Mouse (Mus musculus) midbrain, embryonic 14.5 days (tissue): ENCODE measurements around the gene Itgb3bp. TPM values are rescaled to one million over a fixed set of nuclear protein-coding genes. Genes with fewer than 3 reads are reported as not detected.

Experiments
- ATAC-seq: fragments of 200-750 bp; cut with Nextera tagmentation; 2 replicates; pipeline ENCODE4 v1.8.0; 2017; ENCODE audit warnings: moderate number of reproducible peaks, moderate library complexity; ENCODE audit not compliant: low FRiP score, low TSS enrichment
- DNase-seq: peaks from one replicate; pipeline ENCODE4 v3.0.0-alpha.2; 2015
- H3K27ac ChIP-seq: fragments of 300-500 bp; sonication (generic); replicated peaks from 2 replicates; pipeline ENCODE4 v1.5.1; 2014; ENCODE audit warnings: mild to moderate bottlenecking, low read depth, low read length, moderate library complexity
- H3K27me3 ChIP-seq: fragments of 300-500 bp; sonication (generic); 2 replicates; pipeline ENCODE4 v1.6.1; 2014; ENCODE audit warnings: low read length, control low read depth, mixed read lengths; ENCODE audit not compliant: control insufficient read depth, insufficient read depth
- H3K36me3 ChIP-seq: fragments of 300-500 bp; sonication (generic); 2 replicates; pipeline ENCODE4 v1.6.1; 2014; ENCODE audit warnings: low read length, control low read depth; ENCODE audit not compliant: control insufficient read depth, insufficient read depth
- H3K4me1 ChIP-seq: fragments of 300-500 bp; sonication (generic); 2 replicates; pipeline ENCODE4 v1.6.1; 2014; ENCODE audit warnings: mild to moderate bottlenecking, antibody characterized with exemption, low read length, control low read depth; ENCODE audit not compliant: control insufficient read depth, insufficient read depth
- H3K4me2 ChIP-seq: fragments of 300-500 bp; sonication (generic); 2 replicates; pipeline ENCODE4 v1.6.1; 2014; ENCODE audit warnings: mild to moderate bottlenecking, low read length, moderate library complexity
- H3K4me3 ChIP-seq: fragments of 300-500 bp; sonication (generic); replicated peaks from 2 replicates; pipeline ENCODE4 v1.5.1; 2014; ENCODE audit warnings: low read depth, low read length
- H3K9ac ChIP-seq: fragments of 300-500 bp; sonication (generic); replicated peaks from 2 replicates; pipeline ENCODE4 v1.6.1; 2014; ENCODE audit warnings: mild to moderate bottlenecking, low read length, moderate library complexity
- H3K9me3 ChIP-seq: fragments of 300-500 bp; sonication (generic); 2 replicates; pipeline ENCODE4 v1.6.1; 2016; ENCODE audit warnings: low read length, control low read depth, mixed read lengths; ENCODE audit not compliant: control insufficient read depth
- WGBS: fragments of 180-500 bp; shearing (Covaris S2); extraction: QIAGEN DNeasy Blood & Tissue Kit; methylation state at CpG from one replicate; pipeline ENCODE4 v1.1.7; 2014; 5-methylcytosine and 5-hydroxymethylcytosine counted together
- polyA plus RNA-seq: library from polyadenylated mRNA; unstranded; fragments of >200 nt; fragmentation: Nextera tagmentation; extraction: Ambion mirVana; gene quantifications from 2 replicates; pipeline ENCODE4 v1.2.1, GENCODE M21; 2014

The Itgb3bp gene
- polyA plus RNA-seq, result 12.7 and 19.0 TPM in 2 replicates

DNA sequence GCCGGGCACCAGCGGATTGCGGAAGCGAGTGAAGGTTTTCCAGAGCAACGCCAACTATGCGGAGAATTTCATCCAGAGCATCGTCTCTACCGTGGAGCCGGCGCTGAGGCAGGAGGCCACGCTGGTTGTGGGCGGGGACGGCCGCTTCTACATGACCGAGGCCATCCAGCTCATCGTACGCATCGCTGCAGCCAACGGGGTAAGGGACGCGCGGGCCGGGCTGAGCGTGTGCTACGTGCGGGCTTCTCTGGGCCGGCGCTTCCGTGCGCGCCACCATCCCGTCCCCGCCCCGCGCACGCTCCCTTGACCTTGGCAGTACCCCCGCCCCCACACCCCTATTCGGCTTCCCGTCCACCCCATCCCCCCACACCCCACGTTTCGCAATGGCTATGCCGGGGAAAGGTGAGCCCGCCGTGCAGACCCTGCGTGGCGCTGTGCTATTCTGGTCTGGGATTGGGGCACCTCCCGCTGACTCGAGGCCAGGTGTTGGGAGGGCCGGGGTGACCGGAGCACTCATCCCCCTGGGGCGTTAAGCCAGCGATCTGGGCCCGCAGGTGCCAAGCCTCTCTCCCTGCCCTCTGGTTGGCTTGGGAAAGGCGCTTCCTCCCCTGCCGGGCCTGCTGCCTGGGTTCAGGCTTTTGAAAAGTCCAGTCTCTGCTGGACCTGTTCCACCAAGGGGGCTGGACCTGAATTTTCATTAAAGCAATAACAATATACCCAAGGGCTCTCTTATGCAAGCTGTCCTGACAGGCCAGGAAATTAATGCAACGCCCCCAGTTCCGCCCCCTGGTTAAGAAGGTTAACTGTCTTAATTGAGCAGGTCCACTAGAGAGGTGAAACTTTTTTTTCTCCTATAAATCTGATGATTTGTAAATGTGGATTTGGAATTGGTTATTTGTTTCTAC lies at the start of gene Itgb3bp:
Gene Itgb3bp, minus strand, starts transcription at position 201 of the 905 bp plus-strand sequence.
- Histone ChIP-seq H3K4me2 (peak within 1 kb of the TSS; percentile 69), H3K9me3 (no peaks in the 10 kb centered on the region), H3K4me3 (peak within 1 kb of the TSS; percentile 55), H3K9ac (peak within 1 kb of the TSS; percentile 64), H3K27ac (peak within 1 kb of the TSS; percentile 89), H3K4me1 (peaks cover 8% of the 10 kb centered on the region; the same call in 1 of the 2 replicates), H3K27me3 (no peaks in the 10 kb centered on the region), H3K36me3 (no peaks in the 10 kb centered on the region)
- peak; percentile 88 for ATAC-seq
- peak; percentile 85 for DNase-seq
- under 1% methylated on average over 56 of the region's 57 CpGs for WGBS

DNA sequence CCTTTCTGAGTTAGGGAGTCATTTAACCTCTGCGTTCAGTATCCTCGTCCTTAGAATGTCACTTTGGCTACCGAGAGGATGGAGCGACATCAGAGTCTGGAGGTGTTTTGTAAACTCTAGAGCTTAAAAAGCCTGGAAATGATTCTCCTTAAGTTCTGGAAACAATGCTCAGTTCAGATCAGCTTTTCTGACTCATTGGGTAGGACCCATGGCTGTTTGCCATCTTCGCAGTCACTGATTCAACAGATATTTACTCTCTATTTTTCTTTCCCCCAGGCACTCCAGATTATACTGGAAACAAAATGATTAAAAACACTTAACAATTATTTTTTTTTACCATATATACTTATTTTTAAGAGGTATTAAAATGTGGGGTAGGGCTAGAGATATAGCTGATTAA lies 49.7 kb upstream of the Itgb3bp start:
- no peak overlapping the region for H3K4me3 ChIP-seq

DNA sequence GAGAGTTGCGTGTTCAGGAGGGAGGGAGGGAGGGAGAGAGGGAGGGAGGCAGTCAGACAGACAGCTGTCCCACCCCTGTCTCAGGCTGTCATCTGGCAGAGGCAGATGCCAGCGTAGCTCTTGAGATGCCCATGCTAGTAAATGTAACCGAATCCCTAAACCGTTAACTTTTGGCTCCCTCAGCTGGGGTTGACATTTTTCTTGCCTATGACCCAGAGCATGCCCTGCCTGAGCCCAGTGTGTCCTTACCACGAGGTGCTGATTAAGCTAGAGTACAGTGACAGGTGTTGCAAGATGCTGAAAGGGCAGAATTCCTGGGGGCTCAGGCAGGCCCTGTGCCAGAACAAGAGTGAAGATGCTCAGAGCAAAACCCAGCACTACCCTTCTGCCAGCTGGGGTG lies 44.8 kb upstream of the Itgb3bp start:
- no peak for ATAC-seq
- no peak overlapping the region for H3K9ac ChIP-seq
- H3K4me1 ChIP-seq, result no peaks in the 10 kb centered on the region
- no peak overlapping the region for H3K4me3 ChIP-seq
- 78% methylated on average over 5 of the region's 5 CpGs for WGBS
- H3K4me2 ChIP-seq, result no peak overlapping the region
- no peak overlapping the region for H3K27ac ChIP-seq
- no peaks in the 10 kb centered on the region for H3K9me3 ChIP-seq
- H3K27me3 ChIP-seq, result no peaks in the 10 kb centered on the region
- no peak for DNase-seq
- peaks cover 6% of the 10 kb centered on the region for H3K36me3 ChIP-seq

More for the DNA sequence above, 49.7 kb upstream of the Itgb3bp start:
- Histone ChIP-seq H3K27ac (no peak overlapping the region), H3K9ac (no peak overlapping the region), H3K27me3 (no peaks in the 10 kb centered on the region), H3K9me3 (no peaks in the 10 kb centered on the region), H3K4me2 (no peak overlapping the region), H3K36me3 (0 out of 2 replicates have a peak, but pooled peaks cover 3% of the 10 kb centered on the region), H3K4me1 (no peaks in the 10 kb centered on the region)
- WGBS, result 90% methylated on average over 5 of the region's 5 CpGs
- ATAC-seq (no peak), DNase-seq (no peak)

DNA sequence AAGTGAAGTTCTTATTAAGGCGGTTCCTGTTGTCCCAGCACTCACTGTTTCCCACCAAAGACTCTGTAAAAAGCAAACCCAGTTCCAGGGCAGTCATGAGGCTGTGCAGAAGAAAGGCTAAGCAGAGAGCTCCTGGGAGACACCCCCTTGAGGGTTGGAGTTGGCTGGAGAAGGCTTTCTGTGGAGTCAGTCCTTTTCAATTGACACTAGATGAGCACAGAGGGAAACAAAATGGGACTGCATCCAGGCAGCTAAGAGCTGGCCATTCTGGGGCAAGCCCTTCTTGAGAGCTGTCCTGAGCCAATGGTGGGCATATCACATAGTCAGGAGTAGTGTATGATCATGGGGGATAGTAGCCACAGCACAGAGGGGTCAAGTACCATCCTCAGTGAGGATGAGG lies 44.3 kb upstream of the Itgb3bp start:
- Histone ChIP-seq H3K4me1 (no peaks in the 10 kb centered on the region), H3K27me3 (no peaks in the 10 kb centered on the region), H3K9ac (no peak overlapping the region), H3K4me2 (no peak overlapping the region), H3K4me3 (no peak overlapping the region), H3K36me3 (peaks cover 6% of the 10 kb centered on the region), H3K27ac (no peak overlapping the region), H3K9me3 (no peaks in the 10 kb centered on the region)
- DNase-seq, result no peak
- 92% methylated on average over 1 of the region's 1 CpGs for WGBS
- no peak for ATAC-seq

DNA sequence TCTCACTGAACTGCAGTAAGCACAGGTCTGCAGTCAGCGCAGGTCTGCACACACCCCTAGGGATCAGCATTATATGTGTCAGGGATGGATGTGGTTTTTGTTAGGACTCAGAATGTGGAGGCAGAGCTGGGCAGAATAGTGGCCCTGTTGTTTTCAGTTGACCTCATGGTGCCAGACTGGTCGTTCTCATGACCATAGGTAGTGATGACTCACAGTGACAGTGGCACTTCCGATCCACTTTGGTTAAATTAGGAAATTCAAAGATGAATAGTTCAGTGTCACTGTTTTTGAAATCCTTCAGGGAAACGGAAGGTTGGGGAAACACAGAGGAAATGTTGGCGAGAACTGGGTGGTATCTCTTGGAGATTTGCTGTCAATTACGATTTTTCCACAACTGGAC lies 43.3 kb upstream of the Itgb3bp start:
- Histone ChIP-seq H3K4me3 (no peak overlapping the region), H3K27me3 (no peaks in the 10 kb centered on the region), H3K4me1 (no peaks in the 10 kb centered on the region), H3K27ac (no peak overlapping the region), H3K9me3 (no peaks in the 10 kb centered on the region), H3K4me2 (no peak overlapping the region), H3K9ac (no peak overlapping the region), H3K36me3 (peaks cover 6% of the 10 kb centered on the region)
- ATAC-seq (no peak), DNase-seq (no peak)
- 95% methylated on average over 6 of the region's 6 CpGs for whole genome bisulfite sequencing

DNA sequence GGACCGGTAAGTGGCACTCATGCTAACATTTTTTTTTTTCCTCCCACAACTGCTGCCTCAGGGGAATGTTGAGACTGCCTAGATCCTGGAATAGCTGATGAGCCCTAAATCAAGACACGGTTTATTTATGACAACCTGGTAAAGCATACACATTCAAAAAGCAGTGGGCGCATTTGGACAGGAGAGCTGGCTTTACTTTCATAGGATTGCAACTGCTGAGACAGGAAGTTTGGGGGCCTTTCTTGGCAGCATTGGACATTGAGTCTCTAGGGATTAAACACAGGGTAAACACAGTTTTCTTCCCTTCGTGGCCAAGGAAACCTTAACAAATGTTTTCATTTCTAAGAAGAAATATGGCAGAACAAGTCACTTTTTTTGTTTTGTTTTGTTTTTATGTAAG lies 40.5 kb upstream of the Itgb3bp start:
- Histone ChIP-seq H3K4me1 (no peaks in the 10 kb centered on the region), H3K27ac (no peak overlapping the region), H3K4me2 (no peak overlapping the region), H3K27me3 (no peaks in the 10 kb centered on the region), H3K36me3 (peaks cover 6% of the 10 kb centered on the region), H3K9me3 (no peaks in the 10 kb centered on the region), H3K4me3 (no peak overlapping the region), H3K9ac (no peak overlapping the region)
- DNase-seq, result no peak
- ATAC-seq, result no peak
- WGBS, result 77% methylated on average over 4 of the region's 4 CpGs

DNA sequence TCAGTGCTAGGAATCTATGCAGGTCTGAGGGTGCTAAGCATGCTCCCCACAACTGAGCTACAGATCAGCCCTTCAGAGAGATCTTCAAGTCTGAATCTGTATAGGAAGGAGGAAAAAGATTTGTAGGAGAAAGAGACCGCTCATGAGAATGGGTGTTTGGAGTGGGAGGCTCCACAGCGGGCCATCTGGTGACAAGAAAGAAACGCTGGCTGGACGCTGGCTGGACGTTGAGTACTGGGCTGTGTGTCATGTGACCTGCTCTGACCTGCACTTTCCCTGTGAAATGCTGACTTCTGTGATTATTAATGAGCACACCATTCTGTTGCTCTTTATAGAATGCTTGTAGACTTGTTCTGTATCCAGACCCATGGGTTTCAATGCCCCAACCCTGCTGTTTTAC lies 39.7 kb upstream of the Itgb3bp start:
- DNase-seq, result no peak
- Histone ChIP-seq H3K27me3 (no peaks in the 10 kb centered on the region), H3K9me3 (no peaks in the 10 kb centered on the region), H3K4me3 (no peak overlapping the region), H3K4me1 (no peaks in the 10 kb centered on the region), H3K36me3 (peaks cover 9% of the 10 kb centered on the region), H3K9ac (no peak overlapping the region), H3K4me2 (no peak overlapping the region), H3K27ac (no peak overlapping the region)
- WGBS, result 51% methylated on average over 5 of the region's 5 CpGs
- ATAC-seq, result no peak

DNA sequence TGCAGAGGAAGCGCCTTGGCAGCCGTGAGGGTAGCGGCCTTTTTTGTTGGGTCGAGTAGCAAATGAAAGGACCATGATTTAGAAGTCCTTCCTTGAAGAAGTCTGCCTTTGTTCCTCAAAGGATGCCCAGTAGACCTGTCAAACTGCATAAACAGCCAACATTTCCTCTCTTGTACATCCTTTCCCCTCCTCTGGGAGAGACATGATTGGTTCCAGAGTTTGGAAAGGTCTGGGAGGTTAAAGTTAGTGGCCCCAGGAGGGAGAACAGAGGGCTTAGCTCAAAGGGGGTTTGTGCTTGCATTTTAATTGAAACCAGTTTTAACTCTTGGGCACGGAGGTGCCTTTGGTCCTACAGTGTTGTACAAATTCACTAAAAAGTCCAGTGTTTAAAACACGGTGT lies 36.9 kb upstream of the Itgb3bp start:
- no peak overlapping the region for H3K9ac ChIP-seq
- WGBS, result 86% methylated on average over 6 of the region's 6 CpGs
- no peak overlapping the region for H3K27ac ChIP-seq
- no peaks in the 10 kb centered on the region for H3K4me1 ChIP-seq
- ATAC-seq, result no peak
- no peak for DNase-seq
- peaks cover 13% of the 10 kb centered on the region; the same call in 1 of the 2 replicates for H3K36me3 ChIP-seq
- no peak overlapping the region for H3K4me3 ChIP-seq
- H3K9me3 ChIP-seq, result no peaks in the 10 kb centered on the region
- H3K27me3 ChIP-seq, result no peaks in the 10 kb centered on the region
- no peak overlapping the region for H3K4me2 ChIP-seq

DNA sequence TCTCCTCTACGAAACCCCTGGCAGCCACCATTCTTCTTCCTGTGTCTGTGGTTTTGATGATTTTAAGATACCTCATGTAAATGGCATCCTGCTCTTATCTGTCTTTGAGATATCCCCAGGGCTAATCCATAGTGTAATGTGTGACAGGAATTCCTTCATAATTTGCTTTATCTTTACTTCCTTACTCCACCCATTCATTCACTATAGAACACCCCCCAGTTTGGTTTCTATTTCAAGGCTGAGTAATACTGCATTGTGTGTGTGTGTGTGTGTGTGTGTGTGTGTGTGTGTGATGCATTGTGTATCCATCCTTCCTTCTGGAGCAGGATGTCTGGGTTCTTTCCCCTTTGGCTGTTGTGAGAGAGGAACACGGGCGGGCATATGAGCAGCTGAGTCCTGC lies 29.7 kb upstream of the Itgb3bp start:
- no peaks in the 10 kb centered on the region for H3K27me3 ChIP-seq

More for the DNA sequence above, 29.7 kb upstream of the Itgb3bp start:
- H3K36me3 ChIP-seq, result peaks cover 6% of the 10 kb centered on the region; the same call in 1 of the 2 replicates
- no peak overlapping the region for H3K4me3 ChIP-seq
- H3K9ac ChIP-seq, result no peak overlapping the region
- no peak for ATAC-seq
- H3K4me2 ChIP-seq, result no peak overlapping the region
- no peaks in the 10 kb centered on the region for H3K9me3 ChIP-seq
- H3K27ac ChIP-seq, result no peak overlapping the region
- H3K4me1 ChIP-seq, result no peaks in the 10 kb centered on the region
- no peak for DNase-seq
- 86% methylated on average over 3 of the region's 3 CpGs for WGBS
